Mouse (Mus musculus) spleen, adult 18-20 months (tissue): ENCODE results near the gene Celf2.

Experiments used
- DNase-seq, 2 experiments: peaks; one replicate each; pipeline ENCODE4 v3.0.0; 2022; ENCODE audit warnings: mixed read lengths in 2 of 2

Celf2 gene

DNA sequence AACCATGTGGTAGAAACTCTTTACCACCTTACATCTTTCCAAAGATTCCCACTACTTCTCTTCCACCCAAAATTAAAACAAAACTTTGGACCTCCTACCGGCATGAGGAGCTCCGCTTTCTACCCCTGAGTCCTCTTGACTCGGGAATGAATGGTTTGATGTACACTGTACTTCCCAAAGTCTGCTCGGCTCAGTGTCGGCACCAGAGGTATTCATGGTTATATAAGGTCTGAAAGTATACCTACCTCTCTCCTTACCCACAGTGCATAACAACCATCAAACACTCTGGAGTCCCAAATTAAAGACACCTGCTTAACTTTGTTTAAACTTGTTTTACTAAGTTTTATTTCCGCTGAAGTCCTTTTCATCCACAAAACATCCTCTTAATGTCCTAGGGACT is 679.3 kb downstream of the Celf2 start:
- no peak for DNase-seq

DNA sequence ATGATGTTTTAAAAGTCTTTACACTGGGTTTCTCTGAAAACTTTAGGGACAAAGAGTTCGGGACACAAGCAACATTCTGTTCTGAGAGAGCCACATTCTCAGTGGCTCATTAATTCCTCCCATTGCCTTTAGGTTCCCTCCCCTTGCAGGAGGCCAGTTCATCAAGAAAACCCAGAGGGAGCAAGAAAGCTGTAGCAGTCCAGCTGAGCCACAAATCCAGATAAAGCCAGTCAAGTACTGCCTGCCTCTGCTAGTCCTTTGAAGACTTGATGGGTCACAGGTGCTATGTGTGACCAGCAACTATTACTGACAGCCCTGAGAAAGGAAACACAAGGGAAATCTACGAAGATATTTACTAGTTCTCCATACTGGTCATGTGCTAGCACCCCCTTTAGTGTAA is 681.8 kb downstream of the Celf2 start:
- no peak for DNase-seq

- no peak for DNase-seq
Measured at GRCm38 (mm10) chr2:6823021-6823420, 686.3 kb downstream of the Celf2 start.

DNA sequence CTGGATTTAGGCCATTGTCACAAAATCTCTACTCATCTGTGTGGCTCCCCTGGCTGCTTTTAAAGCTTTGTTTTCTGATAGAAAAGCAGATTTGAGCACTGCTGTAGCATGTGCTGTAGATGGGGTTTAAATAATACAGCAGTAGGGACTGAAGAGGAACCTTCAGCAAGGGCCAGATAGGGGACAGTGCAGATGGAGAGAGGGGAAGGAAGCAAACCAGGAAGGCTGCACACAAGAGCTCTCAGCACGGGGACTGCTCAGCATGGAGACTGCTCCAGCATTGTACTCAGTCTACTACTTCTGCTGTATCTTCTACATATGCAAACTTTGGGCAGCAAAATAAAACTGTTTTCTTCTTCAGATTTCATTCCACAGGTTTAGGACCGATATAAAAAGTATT is 687.8 kb downstream of the Celf2 start:
- no peak for DNase-seq

GRCm38 (mm10) chr2:6815281-6815680 is 694.1 kb downstream of the Celf2 start:
- no peak for DNase-seq

- DNase-seq: no peak
Measured at GRCm38 (mm10) chr2:6808736-6809135, 700.6 kb downstream of the Celf2 start.

GRCm38 (mm10) chr2:6796754-6797153 is 712.6 kb downstream of the Celf2 start:
- DNase-seq: no peak

DNA sequence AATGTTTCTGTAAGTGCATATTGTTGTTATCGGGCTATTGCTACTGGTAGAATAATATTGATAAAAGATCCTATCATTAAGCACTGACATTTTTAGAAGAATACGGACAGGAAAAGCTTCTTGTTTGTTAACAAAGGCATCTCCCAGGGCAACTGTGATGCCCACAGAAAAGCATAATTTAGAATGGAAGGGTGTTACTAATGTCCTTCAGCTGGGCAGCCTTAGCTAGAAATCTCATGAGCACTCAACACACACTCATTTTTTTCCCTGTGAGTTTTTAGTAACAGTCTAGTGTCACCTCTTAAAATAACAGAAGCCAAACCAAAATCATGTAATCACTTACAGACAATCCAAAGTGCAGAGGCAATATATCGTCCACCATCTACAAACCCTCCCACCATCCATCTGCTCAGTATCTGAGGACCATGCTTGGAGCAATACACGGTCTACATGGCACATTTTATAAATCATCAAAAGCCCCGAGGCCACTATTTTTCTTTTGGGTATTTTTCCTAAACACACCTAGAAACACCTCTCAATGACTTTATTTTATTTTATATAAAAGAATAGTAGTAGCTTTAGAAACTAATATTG is 713.3 kb downstream of the Celf2 start:
- DNase-seq: no peak

DNA sequence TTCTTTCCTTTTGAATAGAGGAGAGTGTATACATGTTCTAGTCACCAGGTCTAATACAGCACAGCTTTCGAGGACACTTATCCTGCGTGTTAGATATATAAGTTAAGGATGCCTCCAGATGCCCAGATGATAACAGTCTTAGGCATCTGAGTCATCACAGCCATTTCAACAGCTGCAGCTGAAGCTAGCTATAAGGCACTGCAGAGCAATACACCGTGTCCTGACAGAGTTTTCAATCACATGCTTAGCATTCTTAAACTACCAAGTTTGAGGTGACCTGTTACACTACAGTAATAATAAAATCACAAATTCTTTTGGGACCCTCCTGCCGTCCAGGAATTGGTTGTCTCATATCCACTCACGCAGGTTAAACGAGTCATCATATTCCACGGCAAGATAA is 714.5 kb downstream of the Celf2 start:
- no peak for DNase-seq

- DNase-seq: no peak
Measured at GRCm38 (mm10) chr2:6790876-6791275, 718.5 kb downstream of the Celf2 start.

DNA sequence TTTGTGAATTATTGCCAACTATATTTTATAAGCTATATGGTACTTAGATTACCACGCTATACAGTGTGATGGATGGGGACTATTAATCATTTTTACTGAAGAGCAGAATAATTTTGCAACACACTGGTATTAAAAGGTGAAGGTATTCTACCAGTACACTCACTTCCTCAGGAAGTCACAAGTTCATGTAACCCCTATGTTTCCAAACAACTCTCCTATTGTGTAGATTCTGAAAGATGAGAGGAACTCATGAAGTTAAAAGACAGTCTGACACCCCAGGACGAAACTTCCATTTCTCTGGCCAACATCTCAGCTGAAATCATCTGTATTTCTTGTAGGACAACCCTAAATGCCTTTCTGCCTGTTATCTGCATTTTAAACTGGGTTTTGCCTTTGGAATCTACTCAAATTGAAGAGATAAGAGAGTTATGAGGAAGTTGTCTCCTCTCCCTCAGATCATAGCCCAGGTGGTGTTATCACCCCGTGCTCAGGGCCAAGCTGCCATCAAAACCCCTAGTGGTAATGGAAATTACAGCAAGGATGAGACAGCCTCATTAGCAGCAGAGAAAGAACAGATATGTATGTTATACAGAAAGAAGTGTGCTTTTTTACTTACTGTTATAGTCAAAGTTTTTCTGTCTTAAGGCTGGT is 722.7 kb downstream of the Celf2 start:
- DNase-seq: no peak

GRCm38 (mm10) chr2:6770214-6770613 is 739.1 kb downstream of the Celf2 start:
- DNase-seq: no peak

DNA sequence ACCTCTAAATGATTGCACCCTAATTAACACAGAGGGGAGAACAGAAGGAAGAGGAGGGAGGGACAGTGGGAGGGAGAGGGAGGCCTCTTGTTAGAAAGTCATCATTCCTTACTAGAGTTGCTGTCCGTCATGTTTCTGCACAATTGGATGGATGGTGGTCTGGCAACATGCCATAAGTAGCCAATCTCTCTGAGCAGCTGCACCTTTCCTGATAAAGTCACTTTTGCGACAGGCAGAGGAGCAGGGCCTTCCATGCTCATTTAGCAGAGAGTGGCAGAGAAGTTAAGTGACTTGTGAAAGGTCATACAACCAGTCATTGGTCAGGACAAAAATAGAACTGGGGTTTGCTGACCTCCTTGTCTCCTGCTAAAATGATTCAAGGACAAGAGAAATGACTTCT is 747.0 kb downstream of the Celf2 start:
- no peak for DNase-seq

DNA sequence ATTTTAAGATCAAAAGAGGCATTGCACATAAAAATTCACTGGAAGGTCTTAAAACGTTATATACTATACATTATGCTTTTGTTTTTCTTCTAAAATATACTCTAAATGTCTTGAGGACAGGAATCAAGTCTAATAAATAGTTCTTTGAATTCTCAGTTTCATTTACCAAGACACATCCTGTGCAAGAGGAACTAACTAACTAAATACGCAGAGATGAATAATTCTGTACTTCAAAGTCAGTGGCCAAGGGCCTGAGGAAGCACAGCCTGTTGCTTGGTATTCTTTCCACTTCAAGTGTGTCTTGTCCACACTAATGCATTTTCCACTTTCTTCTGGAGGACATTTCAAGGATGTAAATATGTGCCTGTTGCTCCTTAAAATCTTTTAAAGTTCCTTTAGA is 766.2 kb downstream of the Celf2 start:
- no peak for DNase-seq

DNA sequence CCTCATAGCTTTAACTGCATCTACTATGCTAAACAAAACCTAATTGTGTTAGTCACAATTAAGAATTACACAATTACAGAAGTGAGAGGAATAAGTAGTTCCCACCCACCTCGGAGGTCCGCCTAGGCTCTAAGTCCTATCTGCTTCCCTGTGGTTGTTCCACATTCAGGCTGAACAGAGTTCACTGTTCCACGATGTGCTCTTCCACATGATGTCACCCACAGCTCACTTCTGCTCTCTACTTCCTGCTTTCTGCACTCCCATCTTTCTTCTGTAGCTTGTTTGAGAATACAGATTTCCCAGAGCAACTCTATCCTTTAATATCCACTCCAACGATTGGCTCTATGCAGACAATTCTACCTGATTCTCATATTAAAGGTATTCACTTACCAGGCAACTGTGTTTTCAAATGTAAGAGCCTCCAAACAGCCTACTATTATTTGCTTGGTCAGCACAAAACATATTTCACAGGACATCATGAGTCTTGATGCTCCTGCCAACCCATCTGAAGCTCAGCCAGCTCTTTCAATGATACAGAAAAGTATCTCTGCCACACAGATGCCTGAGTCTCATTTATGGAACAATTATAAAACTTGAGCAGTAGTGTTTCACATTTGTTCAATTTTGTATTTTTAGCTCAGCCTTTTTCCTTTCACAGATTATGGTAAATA is 769.2 kb downstream of the Celf2 start:
- no peak for DNase-seq

- DNase-seq: no peak
Measured at GRCm38 (mm10) chr2:6732026-6732425, 777.3 kb downstream of the Celf2 start.

DNA sequence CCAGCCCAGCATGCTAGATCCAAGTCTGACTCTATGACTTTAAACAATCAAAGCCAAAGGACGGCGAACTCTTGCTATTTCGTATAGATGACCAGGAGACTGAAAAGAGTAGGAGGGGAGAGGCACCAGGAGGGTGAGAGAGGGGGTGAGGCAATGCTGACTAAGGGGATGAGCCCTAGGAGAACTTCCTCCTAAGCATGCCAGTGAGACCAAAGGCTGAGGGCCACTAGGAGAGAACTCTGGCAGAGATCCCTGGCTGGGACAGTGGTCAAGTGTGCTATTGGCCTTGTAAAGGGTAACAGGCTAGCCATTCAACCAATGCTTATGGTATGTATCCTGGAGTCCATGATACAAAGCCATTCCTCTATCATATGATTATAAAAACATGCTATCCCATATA is 778.5 kb downstream of the Celf2 start:
- no peak for DNase-seq

- no peak for DNase-seq
Measured at GRCm38 (mm10) chr2:6729984-6730383, 779.4 kb downstream of the Celf2 start.

GRCm38 (mm10) chr2:6728840-6729252 is 780.5 kb downstream of the Celf2 start:
- no peak for DNase-seq

DNA sequence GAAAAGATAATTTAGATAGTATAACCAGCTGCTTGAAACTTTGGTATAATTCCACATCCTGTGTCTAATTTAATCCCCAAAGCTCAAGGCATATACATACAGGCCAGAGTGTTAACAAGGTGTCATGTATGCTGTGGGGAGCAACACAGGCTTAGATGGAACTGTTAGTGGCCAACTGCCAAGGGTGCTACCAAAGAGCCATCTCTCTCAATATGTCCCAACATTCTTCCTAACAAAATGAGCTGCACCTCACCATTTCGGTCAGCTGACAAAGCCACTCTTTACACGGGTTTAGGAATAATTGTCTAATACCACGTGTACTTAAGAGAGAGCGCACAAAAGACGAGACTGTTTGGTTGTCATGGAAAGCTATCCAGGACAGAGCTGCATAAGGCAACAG is 782.0 kb downstream of the Celf2 start:
- no peak for DNase-seq

GRCm38 (mm10) chr2:6726071-6726470 is 783.3 kb downstream of the Celf2 start:
- DNase-seq: no peak

DNA sequence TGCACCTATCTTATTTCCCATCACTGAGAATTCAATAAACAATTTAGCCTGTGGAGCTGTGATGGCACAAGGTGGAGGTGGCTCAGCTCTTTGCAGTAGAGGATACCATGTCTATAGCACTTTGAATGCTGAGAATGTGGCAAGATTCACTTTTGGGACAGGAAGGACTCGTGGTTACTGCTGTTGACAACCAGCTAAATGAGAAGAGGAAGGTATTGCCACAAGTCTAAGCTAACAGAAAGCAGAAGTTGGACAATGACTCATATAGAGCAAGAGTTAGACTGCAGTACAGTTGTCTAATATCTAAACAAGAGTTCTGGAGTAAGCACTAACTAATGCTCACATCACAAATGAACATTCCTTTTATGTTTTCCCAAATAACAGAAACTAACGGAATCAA is 785.8 kb downstream of the Celf2 start:
- no peak for DNase-seq

GRCm38 (mm10) chr2:6721460-6722401 is 787.6 kb downstream of the Celf2 start:
- peak; percentile 49 to 63 for DNase-seq
